Mouse (Mus musculus) adipose tissue, adult 10 weeks (tissue): Measurements from ENCODE around the gene F2rl1. TPM values are rescaled to one million over a fixed set of nuclear protein-coding genes. Genes with fewer than 3 reads are reported as not detected.

ENCODE experiments used
- polyA plus RNA-seq: library from polyadenylated mRNA; stranded (reverse); fragments of 350-450 nt; fragmentation: Illumina TruSeq; extraction: RNeasy Lipid Tissue Mini Kit (QIAGEN cat#74804); gene quantifications from one replicate; pipeline ENCODE4 v1.2.3, GENCODE M21; 2014; ENCODE audit warnings: low read depth, low replicate concordance

Gene F2rl1
- polyA plus RNA-seq = 12.1 TPM

GRCm38 (mm10) chr13:95524674-95525491, at the start of gene F2rl1:
Gene F2rl1, minus strand, starts transcription at chr13:95525227.

DNA sequence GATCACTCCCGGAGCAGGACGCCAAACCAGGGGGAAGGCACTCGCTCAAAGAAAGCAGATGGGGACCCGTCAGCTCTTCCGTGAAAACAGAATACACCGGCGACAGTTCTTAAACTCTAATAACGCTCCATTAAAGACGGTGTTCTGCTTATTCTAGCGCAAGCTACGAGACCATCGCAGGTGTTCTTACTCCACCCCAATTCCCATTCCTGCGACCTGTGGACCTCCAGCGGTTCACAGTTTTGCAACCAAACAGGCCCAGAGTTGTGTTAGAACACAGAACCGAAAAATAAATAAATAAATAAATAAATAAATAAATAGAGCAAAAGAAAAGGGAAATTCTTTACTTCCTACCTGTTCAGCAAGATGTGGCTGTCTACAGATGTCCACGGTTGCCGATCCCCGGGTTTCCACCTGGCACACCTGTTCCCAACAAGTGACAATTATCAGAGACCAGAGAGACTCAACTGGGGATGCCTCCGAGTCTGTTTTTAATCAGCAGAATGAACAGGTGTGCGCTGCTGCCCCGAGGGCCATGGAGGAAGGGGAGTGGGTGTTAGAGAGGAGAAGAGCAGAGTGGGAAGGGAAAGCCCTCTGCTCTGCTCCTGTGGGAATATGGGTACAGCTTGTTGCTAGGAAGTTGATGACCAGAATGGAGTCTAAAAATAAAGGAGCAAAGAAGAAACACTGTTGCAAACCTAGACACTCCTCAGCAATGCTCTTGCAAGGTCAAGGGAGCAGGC, 46.2 kb downstream of the F2rl1 start, which contains the start of gene S100z:
Gene S100z, minus strand, starts transcription at position 51 of the 743 bp plus-strand sequence.

Other genes with a start within 250 kb of the F2rl1 start
- 41.8 TPM for gene Zbed3, start 201.6 kb downstream of the F2rl1 start, polyA plus RNA-seq
- 25.1 TPM for gene Aggf1, start 149.9 kb downstream of the F2rl1 start, polyA plus RNA-seq
- gene Crhbp, start 80.3 kb downstream of the F2rl1 start, polyA plus RNA-seq = 0.67 TPM
- gene S100z, start 46.5 kb downstream of the F2rl1 start, polyA plus RNA-seq = 6.6 TPM
- 8.3 TPM for gene F2r, start 93.3 kb upstream of the F2rl1 start, polyA plus RNA-seq
- gene F2rl2, start 171.6 kb upstream of the F2rl1 start, polyA plus RNA-seq = 0.35 TPM